Mouse (Mus musculus) adrenal gland, adult 8-10 months (tissue): ENCODE data around the gene Psmd8. TPM values are rescaled to one million over a fixed set of nuclear protein-coding genes. Genes with fewer than 3 reads are reported as not detected.
A peak's percentile ranks its signal among the peaks of the same experiment; 100 is the strongest.

Experiments
- DNase-seq: peaks from one replicate; pipeline ENCODE4 v3.0.0; 2022
- total RNA-seq, 4 experiments: library from RNA; stranded (reverse); gene quantifications; 2 replicates each; pipeline ENCODE4 v1.2.4; 2022

The Psmd8 gene
- total RNA-seq, 4 experiments from 2014 or later = 167 to 191 (median 174) TPM

DNA sequence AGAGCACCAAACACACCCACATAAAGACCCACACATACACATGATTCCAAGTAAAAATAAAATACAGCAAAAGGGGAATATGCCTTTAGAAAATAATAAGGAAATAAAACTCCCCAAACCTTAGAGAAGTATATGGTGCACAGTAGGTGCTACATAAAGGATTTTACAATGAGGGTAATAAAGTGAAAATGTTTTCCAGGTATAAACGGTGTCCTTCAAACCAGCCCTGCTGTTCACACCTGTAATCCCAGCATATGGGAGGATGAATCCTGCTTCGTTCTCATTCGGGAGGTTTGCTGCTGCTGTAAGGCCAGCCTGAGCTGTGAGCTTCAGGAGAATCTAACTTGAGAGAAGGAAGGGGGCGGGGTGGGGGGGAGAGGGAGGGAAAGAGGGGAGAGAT is 46.3 kb downstream of the Psmd8 start:
- no peak for DNase-seq

DNA sequence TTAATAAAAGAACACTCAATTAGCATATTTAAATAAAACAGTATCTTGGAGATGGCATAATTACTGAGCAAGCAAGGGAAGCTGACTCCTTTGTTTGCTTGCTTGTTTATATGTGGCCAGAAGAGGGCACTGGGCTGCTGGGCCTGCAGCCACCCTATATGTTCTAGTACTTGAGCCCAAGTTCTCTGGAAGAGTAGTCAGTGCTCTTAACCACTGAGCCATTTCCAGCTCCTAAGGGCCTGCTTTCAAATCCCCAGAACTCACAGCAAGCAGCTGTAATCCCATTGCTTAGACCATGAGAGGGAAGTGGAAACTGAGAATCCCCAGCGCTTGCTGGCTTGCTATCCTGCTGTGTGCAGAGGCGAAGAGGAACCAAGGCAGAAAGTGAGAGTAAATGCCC is 51.8 kb downstream of the Psmd8 start:
- DNase-seq = no peak

DNA sequence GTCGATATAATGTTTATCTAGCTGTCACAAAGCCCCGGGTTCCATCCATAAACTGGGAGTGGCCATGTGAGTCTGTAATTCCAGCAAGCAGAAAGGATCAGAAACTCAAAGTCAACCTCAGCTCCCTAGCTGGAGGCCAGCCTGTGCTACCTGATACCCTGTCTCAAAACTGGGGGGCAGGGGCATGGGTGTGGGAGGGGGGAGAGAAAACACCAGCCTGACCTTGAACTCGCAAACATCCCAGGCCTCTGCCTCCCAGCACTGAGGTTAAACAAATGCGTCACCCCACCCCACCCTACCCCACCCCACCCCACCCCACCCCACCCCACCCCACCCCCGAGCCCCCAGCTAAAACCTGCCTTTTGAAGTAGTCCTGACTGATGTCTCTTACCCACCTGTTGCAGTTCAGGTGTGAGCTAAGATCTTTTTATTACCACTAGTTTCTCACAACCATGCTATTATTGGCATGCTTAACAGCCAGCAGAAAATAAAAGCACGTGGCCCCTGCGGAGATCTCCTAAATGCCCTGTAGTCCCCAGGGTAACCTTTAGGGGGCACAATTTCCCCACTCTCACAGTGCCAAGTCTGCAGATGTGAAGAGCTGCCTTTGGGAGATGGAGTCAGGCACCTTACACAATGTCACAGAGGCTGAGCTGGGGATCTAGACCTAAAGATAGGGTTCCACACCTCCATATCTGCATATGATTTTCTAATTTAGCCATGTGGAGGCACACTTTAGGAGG is 54.2 kb downstream of the Psmd8 start:
- peak; percentile 39 for DNase-seq

DNA sequence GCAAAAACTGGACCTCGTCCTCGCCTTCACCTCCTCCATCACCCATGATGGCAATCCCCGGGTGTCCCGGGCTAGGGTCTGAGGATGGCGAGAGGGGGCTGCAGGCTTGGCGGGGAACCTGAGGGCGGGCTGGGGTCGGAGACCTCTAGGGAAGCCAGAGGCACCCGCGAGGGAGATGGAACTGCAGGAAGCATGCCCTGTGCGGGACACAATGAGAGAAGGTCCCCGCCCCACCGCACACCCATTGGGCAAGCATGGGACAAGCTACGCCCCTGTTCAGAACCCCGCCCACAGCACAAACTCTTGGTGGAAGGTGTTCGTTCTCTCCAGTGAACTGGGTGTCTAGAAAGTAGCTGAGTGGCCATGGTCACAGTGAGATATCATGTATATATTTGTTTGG is 55.5 kb downstream of the Psmd8 start, which contains the start of gene Ryr1:
Gene Ryr1 (minus strand): TSS at position 210 of the 400 bp plus-strand sequence.
- DNase-seq = peak; percentile 45

Other genes with a start within 250 kb of the Psmd8 start
- 100 to 1,000 TPM; 184 to 285 (median 233) TPM for gene Actn4, start 218.4 kb downstream of the Psmd8 start, total RNA-seq
- 100 to 1,000 TPM; 232 to 255 (median 240) TPM for gene Eif3k, start 198.8 kb downstream of the Psmd8 start, total RNA-seq
- gene Map4k1, start 198.7 kb downstream of the Psmd8 start, total RNA-seq = 1 to 10 TPM; 1.4 to 3.9 (median 1.8) TPM
- gene Ryr1, start 55.5 kb downstream of the Psmd8 start, total RNA-seq = under 1 TPM; 0.17 to 0.25 (median 0.22) TPM
- 1 to 10 TPM; 1.3 to 1.6 (median 1.4) TPM for gene Rasgrp4, start 45.9 kb downstream of the Psmd8 start, total RNA-seq
- 10 to 100 TPM; 10.1 to 19.9 (median 14.7) TPM for gene Fam98c, start 24.5 kb downstream of the Psmd8 start, total RNA-seq
- gene Ggn, start 10.5 kb downstream of the Psmd8 start, total RNA-seq = 1 to 10 TPM; 1.2 to 2.1 (median 1.7) TPM
- gene Spred3, start 10.3 kb downstream of the Psmd8 start, total RNA-seq = 10 to 100 TPM in 2 of 4 experiments, 1 to 10 TPM in 2; 6.6 to 19.2 (median 12.7) TPM
- 1 to 10 TPM in 1 of 4 experiments, under 1 TPM in 3; 0.73 to 1.6 (median 0.82) TPM for gene Catsperg1, start 33.3 kb upstream of the Psmd8 start, total RNA-seq
- 1 to 10 TPM; 1.2 to 2.6 (median 1.8) TPM for gene Kcnk6, start 51.8 kb upstream of the Psmd8 start, total RNA-seq
- gene Yif1b, start 57.6 kb upstream of the Psmd8 start, total RNA-seq = 10 to 100 TPM; 42.7 to 50.6 (median 44.6) TPM
- gene 2200002D01Rik, start 67.8 kb upstream of the Psmd8 start, total RNA-seq = 1 to 10 TPM; 3.0 to 6.9 (median 3.7) TPM
- 100 to 1,000 TPM in 2 of 4 experiments, 10 to 100 TPM in 2; 75.9 to 116 (median 96.8) TPM for gene Spint2, start 101.2 kb upstream of the Psmd8 start, total RNA-seq
- 1 to 10 TPM; 4.8 to 8.0 (median 5.5) TPM for gene Ppp1r14a, start 108.6 kb upstream of the Psmd8 start, total RNA-seq
- 1 to 10 TPM; 2.6 to 6.1 (median 4.0) TPM for gene Dpf1, start 123.2 kb upstream of the Psmd8 start, total RNA-seq